Comparison of ENCODE assay signal across 8 mouse cellular contexts in the genomic region with DNA sequence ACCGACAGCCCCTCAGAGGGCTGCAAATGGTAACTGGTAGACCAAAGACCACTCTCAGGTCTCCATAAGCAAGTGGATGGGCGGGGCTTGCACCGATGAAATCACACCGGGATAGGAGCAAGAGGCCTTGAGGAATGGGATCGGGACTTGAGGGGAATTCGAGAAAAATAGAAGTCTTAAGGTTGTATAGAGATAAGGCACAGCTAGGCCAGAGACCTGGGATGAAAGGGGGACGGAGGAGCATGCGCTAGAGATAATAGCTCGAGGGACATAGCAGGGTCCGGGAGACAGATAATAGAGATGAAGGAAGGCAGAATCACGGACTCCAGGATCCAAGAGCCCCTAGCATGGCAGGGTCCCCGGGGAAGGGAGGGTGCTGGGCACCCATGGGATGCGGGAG. TPM values are rescaled to one million over a fixed set of nuclear protein-coding genes. Genes with fewer than 3 reads are reported as not detected.
DNase-seq lines count a peak whose midpoint lies in the region; ATAC-seq and TF ChIP-seq lines count a peak whose summit lies in the region.

No protein-coding gene starts in this region.

- no peak for TF ChIP-seq POLR2A in lung, adult 2 months (IDR thresholded peaks at IDR 0.05; ENCODE audit: borderline replicate concordance, extremely low read depth, low read depth, low read length)

- peak overlapping the region; percentile 85 for H3K4me3 ChIP-seq in lung, adult 2 months (replicated peaks; ENCODE audit: extremely low read depth, low read depth, low read length)
- H3K4me3 ChIP-seq in embryonic facial prominence, embryonic 10.5 days: peak overlapping the region; percentile 97
- H3K4me3 ChIP-seq in hindbrain, embryonic 16.5 days (ENCODE audit: low read length): peak overlapping the region; percentile 93
- peak overlapping the region; percentile 98 for H3K4me3 ChIP-seq in midbrain, embryonic 10.5 days

- H3K36me3 ChIP-seq in embryonic facial prominence, embryonic 10.5 days (replicated peaks): peaks cover 42% of the 10 kb centered on the region
- peaks cover 9% of the 10 kb centered on the region for H3K36me3 ChIP-seq in hindbrain, embryonic 16.5 days (ENCODE audit: control insufficient read depth, insufficient read depth, low read length)
- peaks cover 42% of the 10 kb centered on the region for H3K36me3 ChIP-seq in midbrain, embryonic 10.5 days

- no peak for TF ChIP-seq CTCF in lung, adult 2 months (IDR thresholded peaks at IDR 0.05; ENCODE audit: insufficient read depth, low read length)

- H3K4me1 ChIP-seq in lung, adult 2 months (ENCODE audit: control insufficient read depth, insufficient read depth, low read length): peaks cover 8% of the 10 kb centered on the region
- peaks cover 22% of the 10 kb centered on the region for H3K4me1 ChIP-seq in embryonic facial prominence, embryonic 10.5 days
- H3K4me1 ChIP-seq in hindbrain, embryonic 16.5 days (ENCODE audit: control insufficient read depth, insufficient read depth, low read depth, low read length): peaks cover 17% of the 10 kb centered on the region
- H3K4me1 ChIP-seq in midbrain, embryonic 10.5 days: peaks cover 29% of the 10 kb centered on the region

- H3K27ac ChIP-seq in embryonic facial prominence, embryonic 10.5 days (replicated peaks): peak overlapping the region; percentile 96
- H3K27ac ChIP-seq in hindbrain, embryonic 16.5 days (ENCODE audit: low read depth, low read length): peak overlapping the region; percentile 96
- H3K27ac ChIP-seq in midbrain, embryonic 10.5 days (replicated peaks): peak overlapping the region; percentile 96

- 0 out of 2 replicates have a peak, but pooled peaks have one; percentile 0 for ATAC-seq in hindbrain, embryonic 16.5 days

- H3K9ac ChIP-seq in hindbrain, embryonic 16.5 days (ENCODE audit: low read depth, low read length): peak overlapping the region; percentile 99

- WGBS in lung, adult 2 months: 2% methylated on average over 13 of the region's 13 CpGs
- 2% methylated on average over 13 of the region's 13 CpGs for WGBS in embryonic facial prominence, embryonic 10.5 days
- WGBS in hindbrain, embryonic 16.5 days: under 1% methylated on average over 13 of the region's 13 CpGs
- 1% methylated on average over 13 of the region's 13 CpGs for WGBS in midbrain, embryonic 10.5 days

- DNase-seq in lung, adult 2 months: no peak
- no peak for DNase-seq in lung, postnatal 14 days
- peak; percentile 46 for DNase-seq in embryonic facial prominence, embryonic 10.5 days (ENCODE audit: low spot score)
- peak; percentile 36 for DNase-seq in midbrain, embryonic 10.5 days (ENCODE audit: low spot score)
- DNase-seq in gastrocnemius, postnatal 14 days: no peak
- DNase-seq in adrenal gland, adult (ENCODE audit: inconsistent age in 2 of 2, low spot score in 1 of 2): no peak
- no peak for DNase-seq in ovary, postnatal 36 days (ENCODE audit: low spot score)

- intact Hi-C loops in gastrocnemius, postnatal 14 days (cut with DNase I; ENCODE audit: low total_unique reads): no loop called here

- no peaks in the 10 kb centered on the region for H3K9me3 ChIP-seq in embryonic facial prominence, embryonic 10.5 days
- H3K9me3 ChIP-seq in hindbrain, embryonic 16.5 days (ENCODE audit: control insufficient read depth, low read length): no peaks in the 10 kb centered on the region
- no peaks in the 10 kb centered on the region for H3K9me3 ChIP-seq in midbrain, embryonic 10.5 days (replicated peaks)

- peak overlapping the region; percentile 72 for H3K4me2 ChIP-seq in hindbrain, embryonic 16.5 days (ENCODE audit: low read length)

- no peaks in the 10 kb centered on the region for H3K27me3 ChIP-seq in embryonic facial prominence, embryonic 10.5 days (replicated peaks; ENCODE audit: low read depth, poor library complexity, severe bottlenecking)
- no peaks in the 10 kb centered on the region for H3K27me3 ChIP-seq in hindbrain, embryonic 16.5 days (replicated peaks; ENCODE audit: control insufficient read depth, insufficient read depth, low read length)
- no peaks in the 10 kb centered on the region for H3K27me3 ChIP-seq in midbrain, embryonic 10.5 days (ENCODE audit: low read depth, poor library complexity, severe bottlenecking)

RNA-seq across cellular contexts. Expression of a gene that starts 0.8 kb away (rescaled TPM):
- polyA plus RNA-seq in lung, adult 2 months (2012; rRNA removed): 190 and 269 TPM in 2 replicates
- 255 and 258 TPM in 2 replicates for polyA plus RNA-seq in embryonic facial prominence, embryonic 10.5 days (2016; fragmentation: Nextera tagmentation; extraction: Ambion mirVana)
- polyA plus RNA-seq in hindbrain, embryonic 16.5 days (2015; fragmentation: Nextera tagmentation; extraction: Ambion mirVana): 563 and 570 TPM in 2 replicates
- 274 and 296 TPM in 2 replicates for polyA plus RNA-seq in midbrain, embryonic 10.5 days (2016; fragmentation: Nextera tagmentation; extraction: Ambion mirVana)
- 100 to 1,000 TPM; 126 to 139 TPM for total RNA-seq in gastrocnemius, postnatal 14 days (2021)

RNA-seq across cellular contexts. Expression of a gene that starts 10.8 kb away (rescaled TPM):
- polyA plus RNA-seq in lung, adult 2 months (2012; rRNA removed): 0.62 and 2.4 TPM in 2 replicates
- polyA plus RNA-seq in embryonic facial prominence, embryonic 10.5 days (2016; fragmentation: Nextera tagmentation; extraction: Ambion mirVana): 23.0 and 25.0 TPM in 2 replicates
- 249 and 250 TPM in 2 replicates for polyA plus RNA-seq in hindbrain, embryonic 16.5 days (2015; fragmentation: Nextera tagmentation; extraction: Ambion mirVana)
- polyA plus RNA-seq in midbrain, embryonic 10.5 days (2016; fragmentation: Nextera tagmentation; extraction: Ambion mirVana): 34.1 and 69.6 TPM in 2 replicates
- 1 to 10 TPM; 2.1 to 3.7 TPM for total RNA-seq in gastrocnemius, postnatal 14 days (2021)

RNA-seq across cellular contexts. Expression of a gene that starts 16.6 kb away (rescaled TPM):
- 19.7 and 25.5 TPM in 2 replicates for polyA plus RNA-seq in lung, adult 2 months (2012; rRNA removed)
- polyA plus RNA-seq in embryonic facial prominence, embryonic 10.5 days (2016; fragmentation: Nextera tagmentation; extraction: Ambion mirVana): 17.8 and 19.0 TPM in 2 replicates
- polyA plus RNA-seq in hindbrain, embryonic 16.5 days (2015; fragmentation: Nextera tagmentation; extraction: Ambion mirVana): 85.3 and 89.6 TPM in 2 replicates
- 20.4 and 31.6 TPM in 2 replicates for polyA plus RNA-seq in midbrain, embryonic 10.5 days (2016; fragmentation: Nextera tagmentation; extraction: Ambion mirVana)
- 10 to 100 TPM; 15.1 to 16.8 TPM for total RNA-seq in gastrocnemius, postnatal 14 days (2021)

RNA-seq across cellular contexts. Expression of a gene that starts 16.6 kb away (rescaled TPM):
- polyA plus RNA-seq in lung, adult 2 months (2012; rRNA removed): 0.97 and 1.1 TPM in 2 replicates
- 0.19 and 0.40 TPM in 2 replicates for polyA plus RNA-seq in embryonic facial prominence, embryonic 10.5 days (2016; fragmentation: Nextera tagmentation; extraction: Ambion mirVana)
- polyA plus RNA-seq in hindbrain, embryonic 16.5 days (2015; fragmentation: Nextera tagmentation; extraction: Ambion mirVana): 1.1 and 1.8 TPM in 2 replicates
- 0.25 and 0.26 TPM in 2 replicates for polyA plus RNA-seq in midbrain, embryonic 10.5 days (2016; fragmentation: Nextera tagmentation; extraction: Ambion mirVana)
- total RNA-seq in gastrocnemius, postnatal 14 days (2021): under 1 TPM in 1 of 2 experiments, not detected in 1; 0.29 TPM

RNA-seq across cellular contexts. Expression of a gene that starts 20.2 kb away (rescaled TPM):
- polyA plus RNA-seq in lung, adult 2 months (2012; rRNA removed): 0.04 TPM in 1 of 2 replicates, not detected in the other
- not detected in 2 replicates for polyA plus RNA-seq in embryonic facial prominence, embryonic 10.5 days (2016; fragmentation: Nextera tagmentation; extraction: Ambion mirVana)
- polyA plus RNA-seq in hindbrain, embryonic 16.5 days (2015; fragmentation: Nextera tagmentation; extraction: Ambion mirVana): not detected in 2 replicates
- polyA plus RNA-seq in midbrain, embryonic 10.5 days (2016; fragmentation: Nextera tagmentation; extraction: Ambion mirVana): not detected in 2 replicates
- total RNA-seq in gastrocnemius, postnatal 14 days (2021): not detected

Comparison
In these comparisons a context has a peak if more than half of its experiments do, and no peak if none do; other contexts are left out.
1. DNase-seq: peak in embryonic facial prominence, embryonic 10.5 days (single experiment) and midbrain, embryonic 10.5 days (single experiment); none in lung, adult 2 months (single experiment), lung, postnatal 14 days (single experiment), gastrocnemius, postnatal 14 days (single experiment), adrenal gland, adult (0 of 2) and ovary, postnatal 36 days (single experiment).
2. Peak in every context shown above with its lines, with median percentiles within 50 percentile points of each other: H3K4me3 ChIP-seq and H3K27ac ChIP-seq.